Mouse (Mus musculus) midbrain, embryonic 10.5 days (tissue): Measurements from ENCODE around the gene Ccdc185. TPM values are rescaled to one million over a fixed set of nuclear protein-coding genes. Genes with fewer than 3 reads are reported as not detected.

Source experiments
- DNase-seq: peaks from one replicate; pipeline ENCODE4 v3.0.0-alpha.2; 2017; ENCODE audit warnings: low spot score
- H3K27ac ChIP-seq: fragments of 300-500 bp; sonication (generic); replicated peaks from 2 replicates; pipeline ENCODE4 v1.5.1; 2016; ENCODE audit warnings: mild to moderate bottlenecking
- H3K27me3 ChIP-seq: fragments of 300-500 bp; sonication (generic); 2 replicates; pipeline ENCODE4 v1.6.1; 2016; ENCODE audit warnings: low read depth, mild to moderate bottlenecking; ENCODE audit not compliant: poor library complexity, severe bottlenecking
- H3K36me3 ChIP-seq: fragments of 300-500 bp; sonication (generic); 2 replicates; pipeline ENCODE4 v1.6.1; 2016; ENCODE audit warnings: mild to moderate bottlenecking, moderate library complexity
- H3K4me1 ChIP-seq: fragments of 300-500 bp; sonication (generic); 2 replicates; pipeline ENCODE4 v1.6.1; 2016
- H3K4me3 ChIP-seq: fragments of 300-500 bp; sonication (generic); 2 replicates; pipeline ENCODE4 v1.5.1; 2016; ENCODE audit warnings: mild to moderate bottlenecking, moderate library complexity
- H3K9me3 ChIP-seq: fragments of 300-500 bp; sonication (generic); replicated peaks from 2 replicates; pipeline ENCODE4 v1.6.1; 2016; ENCODE audit warnings: mild to moderate bottlenecking
- WGBS: fragments of 180-500 bp; shearing (Covaris S2); methylation state at CpG from one replicate; pipeline ENCODE4 v1.1.7; 2016; 5-methylcytosine and 5-hydroxymethylcytosine counted together
- polyA plus RNA-seq: library from polyadenylated mRNA; unstranded; fragments of >200 nt; fragmentation: Nextera tagmentation; extraction: Ambion mirVana; gene quantifications from 2 replicates; pipeline ENCODE4 v1.2.1, GENCODE M21; 2016

The Ccdc185 gene
- polyA plus RNA-seq, 1 experiment from 2014 or later: not detected

GRCm38 (mm10) chr1:182729002-182729401 lies 20.0 kb downstream of the Ccdc185 start:
- H3K4me1 ChIP-seq: peaks cover 8% of the 10 kb centered on the region
- no peak for DNase-seq
- 82% methylated on average over 9 of the region's 9 CpGs for WGBS
- no peak overlapping the region for H3K4me3 ChIP-seq
- H3K27ac ChIP-seq: no peak overlapping the region
- H3K36me3 ChIP-seq: no peaks in the 10 kb centered on the region
- H3K9me3 ChIP-seq: no peaks in the 10 kb centered on the region
- H3K27me3 ChIP-seq: no peaks in the 10 kb centered on the region

GRCm38 (mm10) chr1:182727541-182727940 lies 21.4 kb downstream of the Ccdc185 start:
- 63% methylated on average over 12 of the region's 12 CpGs for WGBS
- H3K27me3 ChIP-seq: no peaks in the 10 kb centered on the region
- no peak for DNase-seq
- H3K4me1 ChIP-seq: peaks cover 8% of the 10 kb centered on the region
- no peak overlapping the region for H3K4me3 ChIP-seq
- H3K9me3 ChIP-seq: no peaks in the 10 kb centered on the region
- H3K36me3 ChIP-seq: no peaks in the 10 kb centered on the region
- H3K27ac ChIP-seq: 0 out of 2 replicates have a peak overlapping the region, but pooled peaks have one; percentile 19

GRCm38 (mm10) chr1:182714236-182714935 lies 34.6 kb downstream of the Ccdc185 start:
- Histone ChIP-seq H3K36me3 (no peaks in the 10 kb centered on the region), H3K9me3 (no peaks in the 10 kb centered on the region), H3K4me3 (no peak overlapping the region), H3K27ac (no peak overlapping the region), H3K4me1 (peaks cover 19% of the 10 kb centered on the region), H3K27me3 (no peaks in the 10 kb centered on the region)
- DNase-seq: no peak
- 75% methylated on average over 6 of the region's 6 CpGs for WGBS

GRCm38 (mm10) chr1:182711360-182711933 lies 37.5 kb downstream of the Ccdc185 start:
- Histone ChIP-seq H3K9me3 (no peaks in the 10 kb centered on the region), H3K4me1 (peaks cover 11% of the 10 kb centered on the region), H3K36me3 (no peaks in the 10 kb centered on the region), H3K27ac (peak overlapping the region; percentile 58), H3K27me3 (no peaks in the 10 kb centered on the region), H3K4me3 (no peak overlapping the region)
- WGBS: 47% methylated on average over 7 of the region's 7 CpGs
- DNase-seq: no peak

GRCm38 (mm10) chr1:182707459-182707858 lies 41.5 kb downstream of the Ccdc185 start:
- WGBS: 90% methylated on average over 4 of the region's 4 CpGs
- no peak overlapping the region for H3K4me3 ChIP-seq

GRCm38 (mm10) chr1:182704882-182705281 lies 44.1 kb downstream of the Ccdc185 start:
- Histone ChIP-seq H3K9me3 (peaks cover 10% of the 10 kb centered on the region; the same call in 1 of the 2 replicates), H3K4me1 (peaks cover 9% of the 10 kb centered on the region)

More at GRCm38 (mm10) chr1:182707459-182707858, 41.5 kb downstream of the Ccdc185 start:
- Histone ChIP-seq H3K4me1 (peaks cover 11% of the 10 kb centered on the region), H3K9me3 (peaks cover 10% of the 10 kb centered on the region; the same call in 1 of the 2 replicates), H3K27me3 (no peaks in the 10 kb centered on the region), H3K27ac (no peak overlapping the region), H3K36me3 (no peaks in the 10 kb centered on the region)
- DNase-seq: no peak

GRCm38 (mm10) chr1:182699392-182700347 lies 49.3 kb downstream of the Ccdc185 start:
- Histone ChIP-seq H3K27me3 (no peaks in the 10 kb centered on the region), H3K9me3 (no peaks in the 10 kb centered on the region), H3K27ac (no peak overlapping the region), H3K4me1 (peaks cover 9% of the 10 kb centered on the region), H3K4me3 (no peak overlapping the region), H3K36me3 (no peaks in the 10 kb centered on the region)
- WGBS: 69% methylated on average over 9 of the region's 9 CpGs
- no peak for DNase-seq

More at GRCm38 (mm10) chr1:182704882-182705281, 44.1 kb downstream of the Ccdc185 start:
- no peak overlapping the region for H3K27ac ChIP-seq
- no peak for DNase-seq
- no peaks in the 10 kb centered on the region for H3K36me3 ChIP-seq
- no peak overlapping the region for H3K4me3 ChIP-seq
- WGBS: 65% methylated on average over 2 of the region's 2 CpGs
- H3K27me3 ChIP-seq: no peaks in the 10 kb centered on the region

Other genes with a start within 250 kb of the Ccdc185 start
- 83.2 and 93.6 TPM in 2 replicates for gene Capn2, start 231.6 kb downstream of the Ccdc185 start, polyA plus RNA-seq
- 0.05 and 0.09 TPM in 2 replicates for gene Capn8, start 184.2 kb downstream of the Ccdc185 start, polyA plus RNA-seq
- gene Susd4, start 14.7 kb upstream of the Ccdc185 start, polyA plus RNA-seq: 16.5 and 19.9 TPM in 2 replicates
- gene Tlr5, start 205.6 kb upstream of the Ccdc185 start, polyA plus RNA-seq: 0.35 and 0.52 TPM in 2 replicates